Mouse (Mus musculus) lung, embryonic 16.5 days (tissue): Measurements from ENCODE around the gene Slc39a3. TPM values are rescaled to one million over a fixed set of nuclear protein-coding genes. Genes with fewer than 3 reads are reported as not detected.

Experiments used
- ATAC-seq: fragments of 200-750 bp; cut with Nextera tagmentation; 2 replicates; pipeline ENCODE4 v1.8.0; 2017; ENCODE audit warnings: low read depth, mild to moderate bottlenecking, moderate library complexity
- H3K27ac ChIP-seq: fragments of 300-500 bp; sonication (generic); 2 replicates; pipeline ENCODE4 v1.5.1; 2014; ENCODE audit warnings: mild to moderate bottlenecking, control low read depth, low read length
- H3K27me3 ChIP-seq: fragments of 300-500 bp; sonication (generic); 2 replicates; pipeline ENCODE4 v1.6.1; 2014; ENCODE audit warnings: low read depth, low read length, mixed read lengths; ENCODE audit not compliant: control insufficient read depth, insufficient read depth
- H3K36me3 ChIP-seq: fragments of 300-500 bp; sonication (generic); 2 replicates; pipeline ENCODE4 v1.6.1; 2014; ENCODE audit warnings: low read length; ENCODE audit not compliant: control insufficient read depth, insufficient read depth
- H3K4me1 ChIP-seq: fragments of 300-500 bp; sonication (generic); replicated peaks from 2 replicates; pipeline ENCODE4 v1.6.1; 2014; ENCODE audit warnings: low read length, mixed read lengths; ENCODE audit not compliant: control insufficient read depth, insufficient read depth
- H3K4me2 ChIP-seq: fragments of 300-500 bp; sonication (generic); 2 replicates; pipeline ENCODE4 v1.6.1; 2014; ENCODE audit warnings: low read depth, low read length, control low read depth
- H3K4me3 ChIP-seq: fragments of 300-500 bp; sonication (generic); 2 replicates; pipeline ENCODE4 v1.5.1; 2014; ENCODE audit warnings: mild to moderate bottlenecking, low read length, control low read depth
- H3K9ac ChIP-seq: fragments of 300-500 bp; sonication (generic); 2 replicates; pipeline ENCODE4 v1.6.1; 2014; ENCODE audit warnings: low read length, control low read depth
- H3K9me3 ChIP-seq: fragments of 300-500 bp; sonication (generic); 2 replicates; pipeline ENCODE4 v1.6.1; 2016; ENCODE audit warnings: low read length; ENCODE audit not compliant: control insufficient read depth
- WGBS: fragments of 180-500 bp; shearing (Covaris S2); extraction: QIAGEN DNeasy Blood & Tissue Kit; methylation state at CpG from one replicate; pipeline ENCODE4 v1.1.7; 2014; 5-methylcytosine and 5-hydroxymethylcytosine counted together
- polyA plus RNA-seq: library from polyadenylated mRNA; unstranded; fragments of >200 nt; fragmentation: Nextera tagmentation; extraction: Ambion mirVana; gene quantifications from 2 replicates; pipeline ENCODE4 v1.2.1, GENCODE M21; 2015

Gene Slc39a3
- polyA plus RNA-seq, 1 experiment from 2014 or later, result 19.4 TPM

- H3K36me3 ChIP-seq, result no peaks in the 10 kb centered on the region
- H3K9ac ChIP-seq, result no peak overlapping the region
- 9% methylated on average over 7 of the region's 7 CpGs for WGBS
- H3K4me2 ChIP-seq, result no peak overlapping the region
- H3K4me1 ChIP-seq, result peaks cover 7% of the 10 kb centered on the region; the same call in 1 of the 2 replicates
- no peak overlapping the region for H3K4me3 ChIP-seq
- no peak for ATAC-seq
- H3K9me3 ChIP-seq, result no peaks in the 10 kb centered on the region
- no peaks in the 10 kb centered on the region; the same call in 1 of the 2 replicates for H3K27me3 ChIP-seq
- no peak overlapping the region for H3K27ac ChIP-seq
Observed at GRCm38 (mm10) chr10:81016645-81017044, 20.6 kb downstream of the Slc39a3 start.

- Histone ChIP-seq H3K27me3 (no peaks in the 10 kb centered on the region), H3K9ac (no peak overlapping the region), H3K36me3 (no peaks in the 10 kb centered on the region), H3K9me3 (no peaks in the 10 kb centered on the region), H3K4me1 (peaks cover 7% of the 10 kb centered on the region; the same call in 1 of the 2 replicates), H3K4me3 (no peak overlapping the region), H3K27ac (no peak overlapping the region), H3K4me2 (no peak overlapping the region)
- no peak for ATAC-seq
- 91% methylated on average over 2 of the region's 2 CpGs for WGBS
Observed at GRCm38 (mm10) chr10:81015666-81016065, 21.6 kb downstream of the Slc39a3 start.

DNA sequence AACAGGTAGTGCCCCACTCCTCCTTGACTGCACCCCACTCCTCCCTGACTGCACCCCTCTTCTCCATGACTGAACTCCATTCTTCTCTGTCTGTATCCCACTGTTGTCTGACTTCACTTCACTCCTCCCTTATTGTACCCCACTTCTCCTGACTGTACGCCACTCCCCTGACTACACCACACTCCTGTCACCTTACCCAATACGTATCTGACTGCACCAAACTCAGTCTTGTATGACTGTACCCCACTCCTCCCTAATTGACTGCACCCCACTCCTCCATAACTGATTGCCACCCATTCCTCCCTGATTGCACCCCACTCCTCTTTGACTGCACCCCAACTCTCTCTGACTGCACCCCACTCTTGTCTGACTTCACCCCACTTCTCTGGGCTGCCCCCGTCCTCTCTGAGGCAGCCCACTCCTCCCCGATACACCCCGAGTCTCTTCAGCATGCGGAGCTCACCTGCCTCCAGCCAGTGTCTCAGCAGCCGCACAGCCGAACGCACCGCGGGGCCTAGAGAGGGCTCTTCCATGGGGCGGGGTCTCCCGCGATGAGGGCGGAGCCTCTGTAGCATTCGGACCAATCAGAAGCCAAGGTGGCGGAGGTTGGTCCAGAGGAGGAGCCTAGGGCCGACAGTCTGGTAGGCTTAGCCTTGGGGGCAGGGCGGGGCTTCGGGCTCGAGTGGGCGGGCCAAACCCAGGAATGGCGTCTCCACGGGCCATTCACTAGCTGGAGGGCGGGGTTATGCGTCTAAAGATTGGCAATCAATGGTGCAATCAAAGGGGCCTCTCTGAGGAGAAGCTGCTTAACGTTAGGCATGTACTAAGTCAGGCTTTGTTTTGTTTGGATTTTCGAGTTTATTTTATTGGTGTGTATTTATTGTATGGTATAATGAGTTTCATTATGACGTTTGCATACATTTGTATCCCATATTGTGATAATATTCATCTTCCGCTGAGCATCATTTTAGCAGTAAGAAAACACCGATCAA, 22.5 kb downstream of the Slc39a3 start, which contains the start of gene Gng7:
TSS of gene Gng7 (minus strand) at position 553 of the 992 bp plus-strand sequence.
- WGBS, result 9% methylated on average over 31 of the region's 31 CpGs
- Histone ChIP-seq H3K4me3 (peak within 1 kb of the TSS; percentile 52), H3K9me3 (no peaks in the 10 kb centered on the region), H3K27me3 (no peaks in the 10 kb centered on the region), H3K4me2 (peak within 1 kb of the TSS; percentile 72), H3K36me3 (no peaks in the 10 kb centered on the region), H3K9ac (peak within 1 kb of the TSS; percentile 58), H3K27ac (no peak within 1 kb of the TSS), H3K4me1 (peaks cover 7% of the 10 kb centered on the region; the same call in 1 of the 2 replicates)
- ATAC-seq, result peak; percentile 98

- Histone ChIP-seq H3K27me3 (no peaks in the 10 kb centered on the region), H3K36me3 (no peaks in the 10 kb centered on the region), H3K9me3 (no peaks in the 10 kb centered on the region), H3K4me1 (peaks cover 7% of the 10 kb centered on the region; the same call in 1 of the 2 replicates), H3K9ac (no peak overlapping the region), H3K27ac (no peak overlapping the region), H3K4me2 (no peak overlapping the region), H3K4me3 (no peak overlapping the region)
- ATAC-seq, result no peak
- WGBS, result 50% methylated on average over 6 of the region's 6 CpGs
Observed at GRCm38 (mm10) chr10:81010851-81011250, 26.4 kb downstream of the Slc39a3 start.

DNA sequence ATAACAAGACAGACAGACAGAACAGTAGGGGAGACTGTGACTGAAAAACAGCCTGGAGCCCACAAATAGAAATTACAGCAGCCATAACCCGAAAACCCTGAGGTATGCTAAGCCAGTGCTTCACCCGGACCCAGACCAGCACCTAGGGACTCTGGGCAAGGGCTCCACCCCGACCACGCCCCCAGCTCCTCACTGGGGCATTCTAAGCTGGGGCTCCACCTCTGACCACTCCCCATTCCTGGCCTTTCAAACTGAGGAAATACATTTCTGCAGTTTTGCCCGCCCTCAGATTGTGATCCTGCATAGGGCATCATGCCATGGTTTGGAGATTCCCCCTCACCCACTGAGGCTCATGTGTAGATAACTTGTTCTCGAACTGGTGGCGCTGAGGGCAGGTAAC, 30.0 kb downstream of the Slc39a3 start:
- ATAC-seq, result 0 out of 2 replicates have a peak, but pooled peaks have one; percentile 36
- no peaks in the 10 kb centered on the region for H3K4me1 ChIP-seq
- WGBS, result 28% methylated on average over 7 of the region's 7 CpGs

GRCm38 (mm10) chr10:81006005-81006677, 31.1 kb downstream of the Slc39a3 start:
- Histone ChIP-seq H3K4me3 (no peak overlapping the region), H3K27ac (no peak overlapping the region), H3K36me3 (no peaks in the 10 kb centered on the region), H3K27me3 (no peaks in the 10 kb centered on the region), H3K4me2 (no peak overlapping the region), H3K9me3 (no peaks in the 10 kb centered on the region), H3K4me1 (no peaks in the 10 kb centered on the region), H3K9ac (no peak overlapping the region)
- no peak for ATAC-seq
- WGBS, result 88% methylated on average over 7 of the region's 7 CpGs

More for the DNA sequence above, 30.0 kb downstream of the Slc39a3 start:
- Histone ChIP-seq H3K27me3 (no peaks in the 10 kb centered on the region), H3K4me3 (no peak overlapping the region), H3K36me3 (no peaks in the 10 kb centered on the region), H3K9me3 (no peaks in the 10 kb centered on the region), H3K27ac (no peak overlapping the region), H3K4me2 (no peak overlapping the region), H3K9ac (no peak overlapping the region)

GRCm38 (mm10) chr10:81001161-81001560, 36.1 kb downstream of the Slc39a3 start:
- H3K9ac ChIP-seq, result no peak overlapping the region
- no peaks in the 10 kb centered on the region for H3K36me3 ChIP-seq
- no peak overlapping the region for H3K4me2 ChIP-seq
- peaks cover 2% of the 10 kb centered on the region for H3K4me1 ChIP-seq
- WGBS, result 50% methylated on average over 10 of the region's 10 CpGs
- H3K27ac ChIP-seq, result no peak overlapping the region
- no peaks in the 10 kb centered on the region for H3K9me3 ChIP-seq
- peaks cover 13% of the 10 kb centered on the region for H3K27me3 ChIP-seq
- ATAC-seq, result no peak
- H3K4me3 ChIP-seq, result no peak overlapping the region

DNA sequence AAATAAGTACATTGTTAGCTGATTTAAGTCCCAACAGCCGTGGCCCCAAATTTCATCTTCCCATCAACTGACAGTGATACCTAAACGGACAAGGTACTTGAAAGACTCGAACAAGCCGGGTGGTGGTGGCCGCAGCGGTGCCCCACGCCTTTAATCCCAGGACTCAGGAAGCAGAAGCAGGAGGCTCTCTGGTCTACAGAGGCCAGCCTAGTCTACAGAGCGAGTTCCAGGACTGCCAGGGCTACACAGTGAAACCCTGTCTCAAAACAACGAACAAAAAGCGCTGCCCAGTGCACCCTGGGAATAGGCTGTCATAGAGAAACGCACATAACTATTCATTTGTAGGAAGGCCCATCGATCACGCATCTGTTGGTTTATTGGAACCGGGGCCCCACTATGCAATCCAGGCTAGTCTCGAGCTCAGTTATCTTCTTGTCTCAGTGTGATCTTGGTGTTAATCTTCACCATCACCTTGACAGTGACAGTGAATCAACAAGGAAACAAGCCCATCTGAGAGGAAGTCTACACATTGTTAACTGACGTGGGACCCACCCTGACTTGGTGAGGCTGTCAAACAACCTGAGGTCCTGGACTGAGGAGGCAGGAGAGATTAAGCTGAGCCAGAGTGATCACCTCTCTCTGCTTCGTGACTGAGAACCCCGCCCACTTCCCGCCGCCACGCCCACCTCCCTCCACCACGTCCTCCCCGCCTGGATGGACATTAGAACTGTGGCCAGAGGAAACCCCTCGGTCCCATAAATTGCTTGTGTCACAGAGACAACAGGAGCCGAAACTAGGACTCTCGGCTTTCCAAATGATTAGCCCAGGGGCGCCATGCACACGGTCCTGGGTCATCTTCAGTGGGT, 36.8 kb downstream of the Slc39a3 start:
- WGBS, result 37% methylated on average over 28 of the region's 28 CpGs
- H3K9me3 ChIP-seq, result no peaks in the 10 kb centered on the region
- H3K4me1 ChIP-seq, result peaks cover 2% of the 10 kb centered on the region
- H3K36me3 ChIP-seq, result no peaks in the 10 kb centered on the region
- no peak for ATAC-seq
- no peak overlapping the region for H3K4me2 ChIP-seq
- H3K27ac ChIP-seq, result no peak overlapping the region
- peaks cover 13% of the 10 kb centered on the region for H3K27me3 ChIP-seq
- H3K9ac ChIP-seq, result no peak overlapping the region
- H3K4me3 ChIP-seq, result no peak overlapping the region
